Mouse (Mus musculus): Measurements from ENCODE around the gene Rapgef3. TPM values are rescaled to one million over a fixed set of nuclear protein-coding genes. Genes with fewer than 3 reads are reported as not detected.

The Rapgef3 gene
- 69.2 and 78.4 TPM in 2 replicates for polyA plus RNA-seq (2012; rRNA removed)

DNA sequence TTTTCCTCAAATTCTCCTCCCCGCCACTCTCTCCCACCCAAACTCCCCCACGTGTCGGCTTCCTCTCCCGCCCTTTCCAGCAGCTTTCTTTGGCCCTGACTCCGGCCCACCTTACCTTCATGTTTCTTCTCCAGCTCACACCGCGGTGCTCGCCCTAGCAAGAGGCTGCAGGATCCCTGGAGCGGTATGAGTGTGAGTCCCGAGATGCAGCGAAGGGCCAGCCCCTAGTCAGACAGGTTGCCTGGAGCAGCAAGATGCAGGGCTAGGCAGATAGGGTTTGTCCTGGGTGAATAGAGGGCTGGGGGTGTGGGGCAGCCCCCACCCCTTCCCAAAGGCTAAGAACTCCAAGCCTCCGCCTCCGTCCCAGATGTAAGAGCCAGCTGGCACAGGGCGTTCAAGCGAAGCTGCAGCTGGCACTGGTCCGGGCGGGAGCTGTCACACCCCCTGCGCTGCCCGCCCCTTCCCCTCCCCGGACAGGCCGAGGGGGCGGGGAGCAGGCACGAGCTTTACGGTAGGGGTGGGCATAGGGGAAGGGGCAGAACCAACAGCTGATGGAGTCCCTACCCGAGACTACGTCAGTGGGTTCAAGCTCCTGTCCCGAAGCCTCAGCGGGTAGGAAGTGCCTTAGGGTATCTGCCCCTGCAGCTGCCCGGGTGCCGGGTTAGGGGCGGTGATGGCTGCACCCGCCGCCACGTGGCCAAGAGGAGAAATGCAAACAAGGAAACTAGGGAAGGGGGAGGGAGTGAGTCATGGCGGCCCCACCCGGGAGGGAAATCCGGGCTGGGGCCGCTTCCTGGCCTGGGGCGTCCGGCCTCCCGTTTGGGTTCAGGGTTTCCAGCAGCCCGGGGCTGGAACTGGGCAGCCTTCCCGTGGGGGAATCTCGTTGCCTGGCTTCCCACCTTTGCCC is at the start of gene Rapgef3:
Gene Rapgef3 (minus strand): TSS at position 693 of the 907 bp plus-strand sequence.
- DNase-seq (ENCODE audit: extremely low spot score in 1 of 2, low spot score in 1 of 2): peak in 1 of 2 experiments; percentile 80

DNA sequence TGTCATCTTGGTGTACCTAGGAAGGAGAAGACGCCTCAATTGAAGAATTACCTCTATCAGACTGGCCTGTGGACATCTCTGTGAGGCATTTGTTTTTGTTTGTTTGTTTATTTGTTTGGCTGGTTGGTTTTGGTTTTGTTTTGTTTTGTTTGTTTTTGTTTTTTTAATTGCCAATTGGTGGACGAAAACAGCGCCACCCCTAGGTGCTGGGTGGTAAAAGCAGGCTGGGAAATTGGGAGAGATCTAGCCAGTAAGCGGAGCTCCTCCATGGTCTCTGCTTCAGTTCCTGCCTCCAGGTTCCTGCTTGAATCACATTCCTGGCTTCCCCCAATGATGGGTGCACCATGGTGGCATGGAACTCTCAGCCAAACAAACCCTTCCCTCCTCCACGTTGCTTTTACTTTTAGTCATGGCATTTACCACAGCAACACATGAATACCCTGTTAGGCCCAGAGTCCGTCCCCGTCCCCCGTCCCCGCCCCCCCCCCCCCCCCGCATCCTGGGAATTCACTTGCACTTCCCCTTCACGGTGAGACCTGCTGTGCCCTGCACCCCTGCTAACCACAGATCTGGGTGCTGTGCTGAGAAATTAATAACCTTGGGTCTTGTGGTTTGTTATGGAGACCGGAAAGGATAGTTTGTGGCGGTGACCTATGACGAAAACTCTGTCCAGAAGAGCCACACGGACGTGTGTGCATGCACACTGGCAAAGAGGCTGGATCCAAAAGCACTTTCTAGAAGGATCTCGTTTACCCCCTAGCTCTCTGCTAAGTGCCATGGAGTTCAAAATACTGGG is 48.6 kb upstream of the Rapgef3 start:
- DNase-seq (ENCODE audit: extremely low spot score in 1 of 2, low spot score in 1 of 2): no peak

GRCm38 (mm10) chr15:97815254-97815653 is 47.5 kb upstream of the Rapgef3 start:
- no peak for DNase-seq (ENCODE audit: extremely low spot score in 1 of 2, low spot score in 1 of 2)

DNA sequence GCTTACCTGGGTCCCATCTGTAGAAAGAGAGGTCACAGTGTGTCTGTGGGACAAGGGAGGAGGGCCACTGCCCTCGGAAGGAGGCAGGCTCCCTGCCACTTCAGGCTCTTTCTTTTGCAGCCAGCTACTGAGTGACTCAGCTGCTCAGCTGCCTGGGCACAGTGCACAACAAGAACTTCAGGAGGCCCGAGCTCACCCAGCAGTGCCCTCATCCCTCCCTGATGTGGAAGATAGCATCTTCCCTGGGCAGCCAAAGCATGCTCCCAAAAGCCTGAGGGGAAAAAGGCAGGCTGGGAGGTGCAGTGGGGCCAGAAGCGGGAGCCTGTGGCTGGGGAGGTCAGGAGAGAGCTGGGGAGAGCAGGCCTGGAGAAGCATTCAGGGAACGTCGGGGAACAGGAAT is 46.9 kb upstream of the Rapgef3 start:
- DNase-seq (ENCODE audit: extremely low spot score in 1 of 2, low spot score in 1 of 2): no peak

DNA sequence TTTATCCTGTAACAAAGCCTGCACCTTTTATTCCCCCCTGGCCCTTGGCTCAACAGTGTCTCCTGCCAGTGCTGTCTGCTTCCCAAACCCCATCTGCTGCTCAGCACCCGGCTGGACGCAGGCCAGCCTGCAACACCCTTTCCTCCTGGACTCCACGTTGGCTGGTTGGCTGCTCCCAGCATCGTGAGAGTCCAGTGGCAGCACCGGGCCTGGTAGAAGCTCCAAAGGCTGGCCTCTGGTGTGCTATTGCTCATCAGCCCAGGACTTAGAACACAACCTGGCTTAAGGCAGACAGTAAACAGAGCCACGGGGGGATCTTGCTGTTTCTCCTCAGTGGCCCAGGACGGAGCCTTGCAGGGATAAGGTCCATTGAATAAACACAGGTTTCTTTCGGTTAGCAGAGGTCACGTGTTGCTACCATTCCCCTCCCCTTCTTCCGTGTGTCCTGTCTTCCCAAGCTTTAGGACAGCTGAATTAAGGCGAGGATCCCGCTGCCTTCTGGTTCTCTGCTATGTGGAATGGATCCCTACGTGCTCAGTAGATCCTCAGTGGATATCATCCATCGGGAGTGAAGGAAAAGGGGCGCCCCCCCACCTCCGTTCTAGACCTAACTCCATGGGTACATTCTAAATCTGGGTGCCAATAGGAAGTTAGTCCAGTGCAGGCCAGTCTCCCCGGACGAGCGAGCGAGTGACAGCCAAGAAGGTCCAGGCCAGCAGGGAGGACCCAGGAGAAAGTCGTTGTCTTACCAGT is 45.9 kb upstream of the Rapgef3 start:
- no peak for DNase-seq (ENCODE audit: extremely low spot score in 1 of 2, low spot score in 1 of 2)

DNA sequence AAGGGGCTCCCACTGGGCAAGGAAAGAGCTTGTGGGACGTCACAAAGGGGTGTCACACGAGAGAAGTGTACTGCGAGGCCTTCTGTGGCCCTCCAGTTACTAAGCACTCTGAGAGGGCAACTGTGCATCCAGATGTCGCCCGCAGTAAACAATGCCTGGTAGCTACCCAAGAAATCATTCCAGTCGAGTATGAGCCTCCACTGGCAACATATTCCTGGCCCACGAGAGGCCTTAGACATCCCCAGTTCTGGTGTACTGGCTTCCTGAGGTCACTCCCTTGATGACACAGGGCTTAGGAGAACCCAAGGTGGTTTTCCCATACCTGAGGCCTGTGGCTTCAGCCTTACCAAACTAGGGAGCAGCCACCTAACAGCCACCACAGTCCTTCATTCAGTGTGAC is 45.1 kb upstream of the Rapgef3 start:
- no peak for DNase-seq (ENCODE audit: extremely low spot score in 1 of 2, low spot score in 1 of 2)

DNA sequence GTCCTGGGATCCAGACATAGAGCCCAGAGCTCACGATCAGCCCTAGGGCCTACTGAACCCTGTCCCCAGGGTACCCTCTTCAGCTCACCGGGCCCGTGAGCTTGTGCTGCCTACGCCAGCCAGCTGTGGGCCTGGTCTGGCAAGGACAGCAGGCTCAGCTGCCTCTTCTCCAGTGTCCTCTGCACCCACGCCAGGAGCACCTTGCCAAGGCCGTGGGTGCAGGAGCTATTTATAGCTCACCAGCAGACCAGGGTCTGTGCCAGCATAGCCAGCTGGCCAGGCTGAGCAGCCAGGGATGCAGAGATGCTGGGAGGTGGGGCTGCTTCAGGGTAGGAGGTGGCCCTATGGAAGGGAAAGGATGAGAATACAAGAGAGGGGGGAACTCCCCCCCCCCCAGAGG is 44.4 kb upstream of the Rapgef3 start:
- DNase-seq (ENCODE audit: extremely low spot score in 1 of 2, low spot score in 1 of 2): peak; percentile 88 to 89

DNA sequence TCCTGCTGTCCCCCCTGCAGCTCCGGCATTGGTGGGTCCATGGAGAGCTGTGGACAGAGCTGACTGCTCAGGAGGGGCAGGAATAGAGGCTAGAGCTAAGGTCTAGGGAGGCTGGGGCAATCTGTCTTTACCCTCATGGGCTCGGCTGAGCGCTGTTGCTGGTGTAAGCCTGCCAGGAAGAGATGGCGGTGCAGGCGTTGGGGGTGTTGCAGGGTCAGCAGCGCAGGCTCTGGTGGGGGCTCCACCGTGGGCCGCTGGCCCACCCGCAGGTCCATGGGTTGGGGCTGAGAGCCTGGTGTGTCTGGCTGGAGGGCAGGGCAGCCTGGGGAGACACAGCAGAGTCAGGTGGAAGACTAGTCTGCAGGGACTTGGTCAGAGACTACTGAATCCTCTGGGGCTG is 43.5 kb upstream of the Rapgef3 start:
- DNase-seq (ENCODE audit: extremely low spot score in 1 of 2, low spot score in 1 of 2): no peak

DNA sequence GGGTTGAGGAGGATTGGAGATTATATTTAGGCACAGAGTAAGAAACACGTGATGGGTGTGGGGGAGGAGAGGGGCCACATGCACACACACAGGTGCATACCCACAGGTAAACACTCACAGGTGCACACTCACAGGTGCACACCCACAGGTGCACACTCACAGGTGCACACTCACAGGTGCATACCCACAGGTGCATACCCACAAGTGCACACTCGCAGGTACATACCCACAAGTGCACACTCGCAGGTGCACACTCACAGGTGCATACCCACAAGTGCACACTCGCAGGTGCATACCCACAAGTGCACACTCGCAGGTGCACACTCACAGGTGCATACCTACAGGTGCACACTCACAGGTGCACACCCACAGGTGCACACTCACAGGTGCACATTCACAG is 42.6 kb upstream of the Rapgef3 start:
- DNase-seq (ENCODE audit: extremely low spot score in 1 of 2, low spot score in 1 of 2): no peak

DNA sequence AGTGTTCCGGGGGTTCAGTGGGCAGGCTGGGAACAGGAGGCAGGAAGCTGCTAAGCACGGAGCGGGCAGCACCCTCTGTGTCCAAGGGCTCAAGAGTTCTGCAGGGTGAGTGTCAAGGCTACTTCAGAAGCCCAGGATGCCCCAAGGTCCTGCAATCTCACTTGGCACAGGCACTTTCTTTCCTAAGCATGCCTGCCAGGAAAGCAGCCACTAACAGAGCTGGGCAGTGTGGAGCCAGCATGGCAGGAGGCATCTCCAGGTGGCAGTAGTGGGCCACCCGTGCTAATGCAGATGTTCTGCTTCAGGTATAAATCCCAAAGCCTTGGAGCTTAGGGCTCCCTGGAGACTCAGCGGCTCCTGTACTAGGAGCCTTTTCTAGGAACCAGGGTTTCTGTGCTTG is 42.2 kb upstream of the Rapgef3 start:
- DNase-seq (ENCODE audit: extremely low spot score in 1 of 2, low spot score in 1 of 2): no peak

DNA sequence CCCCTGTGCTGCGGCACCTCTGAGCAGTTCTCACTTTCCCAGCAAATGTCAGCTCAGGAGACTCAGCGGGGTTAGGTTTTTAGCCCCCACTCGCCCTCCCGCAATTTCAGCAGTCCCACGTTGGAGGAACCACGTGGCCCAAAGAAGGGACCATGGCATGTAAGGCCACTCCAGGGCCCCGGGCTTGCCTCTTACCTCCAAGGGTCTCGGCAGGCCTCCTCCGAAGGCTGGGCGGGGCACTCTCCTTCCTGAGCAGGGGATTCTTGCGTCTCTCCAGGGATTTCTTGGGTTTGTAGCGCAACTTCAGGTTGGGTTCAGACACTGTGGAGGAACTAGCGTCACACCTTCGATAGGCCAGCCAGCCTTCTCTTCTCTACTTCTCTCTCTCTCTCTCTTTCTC is 41.4 kb upstream of the Rapgef3 start:
- no peak for DNase-seq (ENCODE audit: extremely low spot score in 1 of 2, low spot score in 1 of 2)

DNA sequence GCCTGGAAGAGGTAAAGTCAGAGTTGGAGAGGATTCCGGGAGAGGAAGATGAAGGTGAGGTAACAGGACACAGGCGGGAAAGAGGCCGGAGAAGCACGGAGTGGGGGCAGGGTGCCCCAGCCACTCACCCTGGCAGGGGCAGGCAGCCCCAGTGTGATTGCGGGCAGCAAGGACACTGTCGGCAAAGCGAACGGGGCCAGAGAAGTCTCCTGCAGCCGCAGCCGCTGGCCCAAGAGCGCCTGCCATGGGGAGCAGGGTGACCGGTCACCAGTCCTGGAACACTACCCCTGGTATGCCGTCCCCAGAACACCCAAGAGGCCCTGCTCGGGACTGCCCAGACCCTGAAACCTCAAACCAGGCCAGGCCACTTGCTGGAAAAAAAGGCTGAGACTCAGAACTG is 40.8 kb upstream of the Rapgef3 start:
- DNase-seq (ENCODE audit: extremely low spot score in 1 of 2, low spot score in 1 of 2): no peak

DNA sequence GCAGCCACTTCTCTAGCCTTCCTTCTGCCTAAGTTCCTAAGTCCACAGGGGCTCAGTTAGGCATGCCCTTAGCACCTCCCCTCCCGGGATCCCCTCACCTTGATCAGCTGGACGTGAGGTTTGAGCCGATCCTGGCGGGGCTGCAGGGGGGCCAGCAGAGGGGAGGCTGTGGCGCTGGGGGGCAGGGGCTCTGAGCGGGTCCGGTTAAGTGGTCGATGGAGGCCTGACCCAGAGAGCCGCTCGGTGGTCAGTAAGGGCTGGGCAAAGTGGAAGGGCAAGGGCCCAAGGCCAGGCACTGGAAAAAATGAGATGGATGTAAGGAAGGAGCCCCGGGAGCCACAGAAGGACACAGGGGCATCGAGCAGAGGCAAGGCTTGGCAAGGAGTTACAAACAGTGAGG is 40.1 kb upstream of the Rapgef3 start:
- DNase-seq (ENCODE audit: extremely low spot score in 1 of 2, low spot score in 1 of 2): no peak

DNA sequence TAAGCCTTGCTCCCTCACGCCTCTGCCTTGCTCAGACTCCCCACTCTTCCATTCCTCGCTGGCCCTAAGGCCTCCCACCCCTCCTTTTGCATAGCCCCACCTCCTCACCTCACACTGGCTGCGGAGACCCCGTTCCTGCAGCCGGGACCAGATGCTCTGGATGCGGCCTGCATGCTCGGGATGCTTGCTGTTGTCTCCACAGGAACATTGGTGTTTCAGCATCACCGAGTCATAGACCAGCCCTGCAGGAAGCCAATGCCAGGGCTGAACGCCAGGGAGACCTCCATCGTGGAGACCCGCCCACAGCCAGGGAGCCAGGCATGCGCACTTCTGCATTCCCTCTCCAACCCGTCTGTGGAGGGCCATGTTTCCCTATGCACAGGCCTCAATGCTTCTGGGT is 34.8 kb upstream of the Rapgef3 start:
- DNase-seq (ENCODE audit: extremely low spot score in 1 of 2, low spot score in 1 of 2): no peak

DNA sequence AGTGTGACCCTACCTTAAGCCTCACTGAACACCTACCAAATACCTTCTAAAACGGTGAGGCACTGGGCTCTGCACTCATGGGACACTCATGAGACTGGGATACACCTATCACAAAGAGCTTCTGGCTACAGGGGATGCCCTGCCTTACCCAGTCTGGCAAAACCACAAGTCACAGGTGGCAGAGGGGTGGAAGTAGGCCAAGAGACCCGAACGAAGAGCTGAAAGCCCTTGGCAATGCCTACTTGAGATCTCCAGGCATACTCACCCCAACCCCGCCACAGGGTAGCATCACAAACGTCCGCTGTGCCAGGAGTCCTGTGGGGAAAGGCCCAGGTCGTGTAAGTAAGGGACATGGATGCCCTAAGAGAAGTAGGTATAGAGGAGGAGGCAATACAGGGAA is 34.0 kb upstream of the Rapgef3 start:
- DNase-seq (ENCODE audit: extremely low spot score in 1 of 2, low spot score in 1 of 2): no peak

- DNase-seq (ENCODE audit: extremely low spot score in 1 of 2, low spot score in 1 of 2): no peak
Observed at GRCm38 (mm10) chr15:97800853-97801252, 33.1 kb upstream of the Rapgef3 start.

DNA sequence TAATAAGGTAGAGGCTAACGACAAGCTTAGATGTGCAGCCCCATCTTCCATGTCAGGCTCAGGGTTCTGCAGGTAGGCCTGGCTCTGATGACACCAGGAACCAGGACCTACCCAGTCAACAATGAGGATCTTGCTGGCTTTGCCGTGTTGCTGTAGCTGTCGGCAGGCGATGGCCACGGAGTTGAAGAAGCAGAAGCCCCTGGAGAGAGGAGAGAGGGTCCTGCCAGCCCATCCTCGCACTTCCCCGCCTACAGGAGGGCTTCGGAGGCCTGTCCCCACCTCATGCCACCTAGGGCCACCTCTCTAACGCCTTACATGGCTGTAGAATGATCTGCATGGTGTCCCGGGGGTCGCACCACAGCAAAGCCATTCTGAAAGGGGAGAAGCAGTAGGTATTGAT is 31.7 kb upstream of the Rapgef3 start:
- DNase-seq (ENCODE audit: extremely low spot score in 1 of 2, low spot score in 1 of 2): no peak

GRCm38 (mm10) chr15:97798134-97798533 is 30.4 kb upstream of the Rapgef3 start:
- DNase-seq (ENCODE audit: extremely low spot score in 1 of 2, low spot score in 1 of 2): no peak

- no peak for DNase-seq (ENCODE audit: extremely low spot score in 1 of 2, low spot score in 1 of 2)
Observed at GRCm38 (mm10) chr15:97796674-97797310, 29.0 kb upstream of the Rapgef3 start.

DNA sequence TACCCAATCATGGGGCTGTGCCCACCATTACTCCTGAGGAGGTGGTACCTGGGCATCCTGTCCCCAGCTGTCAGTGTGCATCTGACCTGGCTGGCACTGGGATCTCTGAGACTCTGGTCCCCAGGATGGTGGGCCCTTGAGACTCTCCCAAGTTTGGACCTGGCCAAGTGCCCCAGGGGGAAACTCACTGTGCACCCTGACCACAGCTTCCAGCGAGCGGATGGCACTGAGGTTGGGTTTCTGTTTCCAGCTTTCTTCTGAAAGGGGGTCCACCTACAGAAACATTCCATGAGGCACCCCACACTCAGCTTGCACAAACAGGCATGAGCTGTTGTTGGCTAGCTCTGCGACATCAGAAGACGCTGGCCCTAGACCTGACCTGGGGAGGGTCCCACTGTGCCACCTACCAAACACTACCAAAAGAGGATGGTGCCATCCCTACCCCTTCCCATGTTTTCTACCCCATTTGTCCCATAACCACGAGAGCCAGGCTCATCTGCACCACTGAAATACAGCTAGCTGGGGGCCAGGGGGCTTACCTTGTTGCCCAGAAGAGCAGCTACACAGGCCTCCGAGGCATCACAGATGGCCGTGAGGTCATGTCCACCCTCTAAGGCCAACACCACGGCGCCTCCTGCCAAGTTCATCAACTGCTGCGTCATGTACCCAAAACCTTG is 27.9 kb upstream of the Rapgef3 start:
- no peak for DNase-seq (ENCODE audit: extremely low spot score in 1 of 2, low spot score in 1 of 2)

Measured in frontal cortex, adult 2 months (tissue).